Mouse (Mus musculus): Measurements from ENCODE around the gene Hivep2. TPM values are rescaled to one million over a fixed set of nuclear protein-coding genes. Genes with fewer than 3 reads are reported as not detected.

Gene Hivep2
- total RNA-seq, 1 experiment from 2014 or later: 50.3 TPM

DNA sequence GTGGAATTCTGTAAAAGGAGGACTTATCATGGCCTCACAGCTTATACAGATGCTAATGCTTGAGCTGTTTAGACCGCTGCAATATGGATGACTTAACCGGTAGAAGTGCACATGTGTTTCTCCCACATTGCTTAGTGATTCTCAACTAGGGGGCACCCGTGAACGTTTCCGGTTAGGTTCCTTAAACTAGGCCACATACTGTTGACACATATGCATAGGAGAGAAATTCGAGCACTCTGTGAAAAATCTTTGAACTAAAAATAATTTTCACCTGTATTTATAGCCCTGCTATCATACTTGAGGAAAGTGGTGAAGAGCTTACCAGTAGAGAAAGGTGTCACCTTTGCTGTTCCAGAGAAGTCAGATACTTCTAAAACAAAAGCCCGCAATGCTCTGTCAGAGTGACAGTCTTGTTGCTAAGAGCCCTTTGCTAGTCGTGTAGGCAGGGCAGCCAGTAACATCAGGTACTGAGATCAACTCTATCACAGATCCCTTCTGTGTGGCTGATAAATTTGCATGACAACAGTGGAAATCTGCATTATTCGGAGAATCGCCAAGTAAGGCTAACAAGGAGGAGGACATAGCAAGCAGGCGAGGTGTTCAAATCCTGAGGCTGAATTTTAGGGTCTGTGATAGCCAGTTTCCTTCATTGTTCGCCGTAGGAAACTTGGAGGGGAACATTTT, 50.6 kb downstream of the Hivep2 start:
- no peak for ATAC-seq (ENCODE audit: extremely low read depth, insufficient number of reproducible peaks, low FRiP score, poor library complexity, severe bottlenecking)

DNA sequence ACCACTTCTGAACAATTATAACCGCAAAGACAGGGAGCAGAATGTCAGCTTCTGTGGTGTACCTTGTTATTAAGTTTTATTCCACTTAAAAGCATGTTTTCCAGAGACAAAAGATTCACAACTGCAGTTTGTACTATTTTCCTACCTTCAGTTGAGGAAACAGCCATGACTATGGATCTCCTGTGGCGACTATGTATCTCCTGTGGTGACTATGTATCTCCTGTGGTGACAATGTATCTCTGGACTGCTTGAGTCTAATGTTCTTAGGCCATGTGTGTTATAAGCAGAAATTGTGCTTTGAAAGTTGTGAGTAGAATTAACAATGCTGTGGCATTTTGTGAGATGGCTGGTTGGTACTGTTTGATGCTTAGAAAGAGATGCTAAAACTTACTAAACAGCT, 51.5 kb downstream of the Hivep2 start:
- no peak for ATAC-seq (ENCODE audit: extremely low read depth, insufficient number of reproducible peaks, low FRiP score, poor library complexity, severe bottlenecking)

GRCm38 (mm10) chr10:14017822-14018364, 52.0 kb downstream of the Hivep2 start:
- no peak for ATAC-seq (ENCODE audit: extremely low read depth, insufficient number of reproducible peaks, low FRiP score, poor library complexity, severe bottlenecking)

DNA sequence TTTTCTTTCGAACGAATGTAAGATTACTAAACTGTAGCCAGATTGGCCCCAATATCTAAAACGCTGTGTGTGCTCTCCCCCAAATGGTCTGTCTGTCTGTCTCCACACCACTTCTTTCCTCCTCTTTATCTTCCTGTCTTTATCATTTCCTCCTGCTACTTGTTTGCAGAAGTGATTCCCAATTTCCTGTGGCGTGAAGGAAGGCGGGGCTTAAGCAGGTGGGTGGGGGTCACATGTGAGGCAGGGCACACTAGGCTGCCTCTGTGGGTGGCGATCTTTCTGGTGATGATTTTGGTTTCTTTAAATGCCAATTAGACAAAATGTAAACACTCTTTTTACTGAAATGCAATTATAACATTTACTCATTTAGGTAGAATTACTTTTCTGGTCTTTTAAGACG, 52.8 kb downstream of the Hivep2 start:
- ATAC-seq (ENCODE audit: extremely low read depth, insufficient number of reproducible peaks, low FRiP score, poor library complexity, severe bottlenecking): no peak

GRCm38 (mm10) chr10:14019198-14019597, 53.3 kb downstream of the Hivep2 start:
- no peak for ATAC-seq (ENCODE audit: extremely low read depth, insufficient number of reproducible peaks, low FRiP score, poor library complexity, severe bottlenecking)

GRCm38 (mm10) chr10:14020253-14020652, 54.4 kb downstream of the Hivep2 start:
- no peak for ATAC-seq (ENCODE audit: extremely low read depth, insufficient number of reproducible peaks, low FRiP score, poor library complexity, severe bottlenecking)

GRCm38 (mm10) chr10:14024971-14025370, 59.1 kb downstream of the Hivep2 start:
- no peak for ATAC-seq (ENCODE audit: extremely low read depth, insufficient number of reproducible peaks, low FRiP score, poor library complexity, severe bottlenecking)

- no peak for ATAC-seq (ENCODE audit: extremely low read depth, insufficient number of reproducible peaks, low FRiP score, poor library complexity, severe bottlenecking)
Measured at GRCm38 (mm10) chr10:14027751-14028150, 61.9 kb downstream of the Hivep2 start.

DNA sequence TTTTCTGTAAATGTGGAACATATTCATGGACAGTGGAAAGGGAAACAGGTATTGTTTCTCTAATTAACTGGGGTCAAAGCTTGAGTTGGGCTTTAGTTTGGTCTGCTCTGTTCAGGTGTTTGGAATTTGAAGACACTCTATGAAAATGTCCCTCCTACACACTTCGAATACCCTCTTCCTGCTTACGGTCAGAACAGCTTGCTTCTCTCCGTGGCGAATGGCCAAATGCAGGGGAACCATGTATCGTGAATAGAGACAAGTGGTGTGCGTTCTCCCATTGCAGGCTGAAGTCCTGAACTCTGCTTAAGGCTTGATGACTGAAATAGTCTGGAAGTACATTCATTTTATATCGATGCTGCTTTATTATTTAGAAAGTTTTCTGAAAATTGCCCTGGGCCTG, 63.1 kb downstream of the Hivep2 start:
- no peak for ATAC-seq (ENCODE audit: extremely low read depth, insufficient number of reproducible peaks, low FRiP score, poor library complexity, severe bottlenecking)

DNA sequence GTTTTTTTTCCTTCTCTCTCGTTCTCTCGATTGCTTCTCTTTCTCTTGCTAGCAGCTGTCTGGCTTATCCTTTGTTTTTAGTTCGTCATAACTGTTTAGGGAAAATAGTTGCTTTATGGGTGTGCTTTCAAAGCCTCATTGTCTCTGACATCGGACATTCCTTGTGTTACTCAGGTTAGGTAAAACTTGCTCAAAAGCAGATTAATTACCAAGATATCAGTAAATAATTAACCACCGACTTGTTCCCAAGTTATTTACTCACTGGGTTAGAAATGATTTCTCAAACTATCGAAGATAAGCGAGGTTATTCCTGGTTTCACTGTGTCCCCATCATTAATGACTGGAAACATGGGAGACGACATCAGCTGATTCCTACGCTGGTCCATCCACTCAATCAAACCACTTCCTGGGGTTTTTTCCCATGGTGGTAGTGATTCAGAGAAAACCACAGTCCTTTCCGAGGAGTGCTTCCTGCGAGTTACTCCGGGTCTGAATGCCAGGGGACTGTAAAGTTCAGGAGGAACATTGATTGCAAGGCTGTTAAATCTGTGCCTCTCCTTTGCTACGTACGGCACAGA, 64.7 kb downstream of the Hivep2 start:
- ATAC-seq (ENCODE audit: extremely low read depth, insufficient number of reproducible peaks, low FRiP score, poor library complexity, severe bottlenecking): no peak

GRCm38 (mm10) chr10:14032532-14032931, 66.7 kb downstream of the Hivep2 start:
- no peak for ATAC-seq (ENCODE audit: extremely low read depth, insufficient number of reproducible peaks, low FRiP score, poor library complexity, severe bottlenecking)

GRCm38 (mm10) chr10:14034046-14034445, 68.2 kb downstream of the Hivep2 start:
- ATAC-seq (ENCODE audit: extremely low read depth, insufficient number of reproducible peaks, low FRiP score, poor library complexity, severe bottlenecking): no peak

DNA sequence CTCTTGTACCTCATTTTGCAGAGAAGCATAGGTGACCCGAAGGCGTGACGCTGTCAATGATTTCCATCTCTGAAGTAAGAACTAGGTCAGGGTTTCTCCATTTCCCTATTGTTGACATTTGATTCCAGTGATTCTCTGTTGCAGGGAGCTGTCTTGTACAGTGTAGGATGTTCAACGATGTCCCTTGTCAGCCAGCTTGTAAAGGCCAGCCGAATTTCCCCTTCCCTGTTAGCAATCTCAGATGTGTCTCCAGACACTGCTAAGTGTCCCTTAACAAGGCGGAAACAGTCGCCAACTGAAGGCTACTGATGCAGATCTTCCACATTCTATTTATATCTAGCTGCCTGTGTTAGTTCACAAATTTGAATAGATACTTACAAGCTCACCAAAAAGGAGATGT, 68.9 kb downstream of the Hivep2 start:
- peak; percentile 61; the same call in 1 of the 2 replicates for ATAC-seq (ENCODE audit: extremely low read depth, insufficient number of reproducible peaks, low FRiP score, poor library complexity, severe bottlenecking)

DNA sequence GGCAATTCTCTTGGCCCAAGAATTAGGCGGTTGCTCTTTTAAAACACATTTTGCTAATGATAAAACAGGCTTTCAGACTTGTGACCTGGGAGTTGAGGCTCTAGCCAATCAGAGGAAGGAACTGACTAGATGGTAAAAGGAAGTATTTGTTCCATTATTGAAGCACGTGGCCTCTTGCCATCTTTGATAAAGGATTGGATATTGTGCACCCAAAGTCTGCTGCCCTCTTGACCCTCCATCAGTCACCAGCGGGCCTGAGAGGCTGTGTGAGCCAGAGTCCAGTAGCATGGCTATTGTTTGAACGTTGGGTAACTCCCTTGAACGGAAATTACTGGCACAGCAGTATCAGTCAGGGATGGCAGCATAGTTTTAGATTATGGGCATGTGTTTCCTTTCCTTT, 69.7 kb downstream of the Hivep2 start:
- ATAC-seq (ENCODE audit: extremely low read depth, insufficient number of reproducible peaks, low FRiP score, poor library complexity, severe bottlenecking): no peak

DNA sequence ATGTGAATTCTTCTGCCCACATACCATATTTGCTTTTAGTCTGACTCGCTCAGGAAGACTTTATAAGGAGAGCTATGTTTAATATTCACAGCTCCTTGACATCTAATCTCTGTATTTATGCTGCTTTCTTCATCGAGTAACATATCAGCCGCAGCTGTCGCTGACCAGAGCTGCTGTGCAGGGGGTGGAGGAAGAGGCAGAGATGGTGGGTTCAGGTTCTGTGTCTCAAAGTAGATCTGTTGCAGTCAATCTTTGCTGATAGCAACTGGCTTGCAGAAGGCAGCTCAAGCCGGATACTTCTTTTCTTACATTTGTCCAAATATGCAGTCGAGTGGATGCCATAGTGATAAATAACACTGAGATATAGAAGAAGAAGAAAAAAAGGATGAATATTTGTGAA, 70.6 kb downstream of the Hivep2 start:
- ATAC-seq (ENCODE audit: extremely low read depth, insufficient number of reproducible peaks, low FRiP score, poor library complexity, severe bottlenecking): no peak

DNA sequence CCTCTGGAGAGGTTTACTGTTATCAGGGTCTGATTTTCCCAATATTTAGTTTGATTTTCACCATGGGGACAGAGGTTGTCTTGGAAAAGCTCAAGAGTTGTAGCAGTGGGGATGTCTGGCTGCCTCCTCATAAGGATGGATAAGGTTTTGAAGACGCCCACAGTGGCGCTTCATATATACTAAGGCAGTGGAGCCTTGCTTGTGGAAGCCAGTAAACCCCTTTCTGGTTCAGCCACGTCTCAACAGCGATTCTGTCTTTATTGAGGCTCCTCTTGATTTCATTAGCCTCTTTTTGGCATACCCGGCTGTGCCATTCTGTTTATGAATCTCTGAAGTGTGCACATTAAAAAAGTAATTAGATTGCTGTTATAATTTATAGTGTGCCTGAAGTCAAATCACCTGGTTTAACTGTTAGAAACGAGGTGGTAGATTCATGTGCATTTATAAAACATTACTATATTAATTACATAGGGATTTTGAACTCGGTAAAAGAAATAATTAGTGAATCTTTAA, 72.2 kb downstream of the Hivep2 start:
- no peak for ATAC-seq (ENCODE audit: extremely low read depth, insufficient number of reproducible peaks, low FRiP score, poor library complexity, severe bottlenecking)

GRCm38 (mm10) chr10:14040716-14041470, 75.0 kb downstream of the Hivep2 start:
- ATAC-seq (ENCODE audit: extremely low read depth, insufficient number of reproducible peaks, low FRiP score, poor library complexity, severe bottlenecking): no peak

DNA sequence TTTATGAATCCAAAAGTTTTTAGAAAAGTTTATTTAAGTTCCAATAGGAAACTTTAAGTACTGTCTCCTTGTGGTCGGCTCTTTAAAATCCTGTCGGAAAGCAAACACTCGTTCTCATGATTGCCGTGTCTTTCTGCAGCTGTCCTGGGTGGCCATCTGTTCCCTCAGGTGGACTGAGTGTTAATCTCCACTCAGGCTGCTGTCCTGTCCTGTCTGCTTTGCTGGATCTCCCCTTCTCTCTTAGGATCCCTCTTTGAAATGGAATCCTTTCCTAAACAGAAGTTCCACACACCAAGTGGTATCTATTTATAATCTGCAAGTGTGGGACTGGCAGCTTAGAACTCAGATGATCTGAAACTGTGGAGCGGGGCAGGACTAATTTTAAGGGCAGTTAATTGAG, 75.7 kb downstream of the Hivep2 start:
- ATAC-seq (ENCODE audit: extremely low read depth, insufficient number of reproducible peaks, low FRiP score, poor library complexity, severe bottlenecking): no peak

- ATAC-seq (ENCODE audit: extremely low read depth, insufficient number of reproducible peaks, low FRiP score, poor library complexity, severe bottlenecking): peak; percentile 69
Measured at GRCm38 (mm10) chr10:14042539-14043348, 76.9 kb downstream of the Hivep2 start.
